Mouse (Mus musculus): ENCODE data around the gene AI413582. TPM values are rescaled to one million over a fixed set of nuclear protein-coding genes. Genes with fewer than 3 reads are reported as not detected.

Gene AI413582
- total RNA-seq, 4 experiments from 2014 or later: 61.5 to 87.6 (median 74.4) TPM

GRCm38 (mm10) chr17:27555512-27556172 is 9.9 kb downstream of the AI413582 start:
- DNase-seq (ENCODE audit: low spot score in 2 of 2): no peak

GRCm38 (mm10) chr17:27555075-27555511 is 10.5 kb downstream of the AI413582 start:
- DNase-seq (ENCODE audit: low spot score in 2 of 2): no peak

DNA sequence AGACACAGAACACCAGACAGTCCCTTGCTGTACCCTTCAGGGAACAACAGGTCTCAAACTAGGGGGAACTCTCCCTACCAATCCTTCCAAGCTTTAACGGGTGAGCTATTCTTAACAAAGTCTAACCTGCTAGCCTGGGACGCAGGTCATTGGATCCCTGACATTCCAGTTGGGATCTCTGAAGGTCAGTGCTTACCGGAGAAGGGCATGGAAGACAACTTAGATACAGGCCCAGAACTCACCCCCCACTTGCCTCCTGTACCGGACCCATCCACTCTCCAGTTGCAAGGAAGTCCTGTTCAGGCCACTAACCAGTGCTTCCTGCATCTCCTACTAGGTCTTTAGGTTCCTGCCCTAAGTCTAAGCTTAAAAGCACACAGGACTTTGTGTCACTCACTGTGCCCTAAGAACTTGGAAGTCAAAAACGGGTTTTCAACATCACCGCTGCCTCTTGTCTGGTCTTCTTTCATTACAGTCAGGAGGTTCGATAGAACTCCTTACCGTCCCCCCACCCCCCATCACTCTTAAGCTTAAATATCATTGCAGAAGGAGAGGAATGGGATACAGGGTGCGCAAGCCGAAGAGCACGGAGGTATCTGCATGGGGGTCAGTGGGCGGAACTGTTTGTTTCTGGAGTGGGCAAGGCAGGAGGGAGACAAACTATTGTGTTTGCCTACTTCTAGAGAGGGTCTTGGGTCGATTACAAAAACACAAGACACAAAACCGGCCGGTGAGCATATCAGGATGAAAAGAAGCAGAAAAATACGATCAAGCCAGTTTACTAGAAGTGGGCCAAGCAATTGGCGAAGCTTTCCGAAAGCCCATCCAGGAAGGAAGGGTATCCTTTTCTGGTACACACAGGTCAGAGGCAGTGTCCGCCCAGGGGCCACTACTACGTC is 11.2 kb downstream of the AI413582 start:
- DNase-seq (ENCODE audit: low spot score in 2 of 2): no peak

- no peak for DNase-seq (ENCODE audit: low spot score in 2 of 2)
Measured at GRCm38 (mm10) chr17:27552215-27553201, 13.0 kb downstream of the AI413582 start.

DNA sequence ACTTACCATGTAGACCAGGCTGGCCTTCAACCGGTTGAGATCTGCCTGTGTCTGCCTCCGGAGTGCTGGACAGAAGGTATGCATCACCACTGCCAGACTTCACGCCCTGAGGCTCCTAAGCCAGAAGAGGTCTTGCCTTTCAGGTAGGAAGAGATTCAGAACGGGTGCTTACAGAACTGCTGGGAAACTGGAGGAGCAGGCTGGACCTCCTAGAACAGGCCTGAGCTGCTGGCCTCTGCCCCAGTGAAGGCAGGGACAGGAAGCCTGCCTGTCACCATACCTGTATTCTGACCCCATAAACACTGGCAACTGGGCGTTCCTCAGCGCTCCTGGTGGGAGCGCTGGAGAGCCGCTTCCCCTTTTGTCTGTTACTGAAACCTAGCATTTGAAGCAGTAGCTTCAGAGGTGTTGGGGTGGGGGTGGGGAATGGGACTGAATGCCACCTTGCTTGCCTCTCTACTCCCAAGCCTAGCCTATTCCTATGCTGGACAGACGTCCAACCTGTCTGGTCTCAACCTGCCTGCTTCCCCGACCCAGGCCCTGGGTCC is 14.1 kb downstream of the AI413582 start:
- no peak for DNase-seq (ENCODE audit: low spot score in 2 of 2)

- no peak for DNase-seq (ENCODE audit: low spot score in 2 of 2)
Measured at GRCm38 (mm10) chr17:27549234-27549633, 16.3 kb downstream of the AI413582 start.

DNA sequence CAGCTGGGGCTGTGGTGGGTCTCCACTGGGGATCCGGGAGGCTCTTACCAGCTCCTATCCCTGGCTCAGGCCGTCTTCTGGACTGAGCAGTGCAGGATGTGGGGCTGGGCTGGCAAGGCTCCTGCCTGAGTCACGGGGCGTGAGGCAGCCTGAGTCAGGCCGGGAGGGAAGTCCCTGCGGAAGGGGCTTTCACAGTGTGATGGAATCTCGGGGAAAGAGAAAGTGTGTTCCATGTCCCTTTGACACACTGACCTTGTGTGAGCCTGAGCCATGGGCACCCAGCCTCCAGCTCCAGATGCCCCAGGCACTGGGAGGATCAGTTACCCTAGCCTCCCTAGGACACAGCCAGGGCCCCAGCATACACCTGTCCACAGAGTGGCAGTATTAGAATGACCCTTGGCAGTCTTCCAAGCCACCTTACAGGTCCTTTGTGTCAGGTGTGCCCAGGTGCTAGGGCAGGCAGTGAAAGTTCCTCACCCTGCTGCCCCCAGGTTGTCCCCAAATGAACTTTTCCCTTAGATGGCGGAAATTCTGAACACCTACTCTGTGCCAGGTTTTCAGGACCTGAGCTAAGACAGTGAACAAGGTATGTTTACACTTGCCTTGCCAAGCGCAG is 18.2 kb downstream of the AI413582 start:
- DNase-seq (ENCODE audit: low spot score in 2 of 2): no peak

- DNase-seq (ENCODE audit: low spot score in 2 of 2): no peak
Measured at GRCm38 (mm10) chr17:27546574-27547085, 18.9 kb downstream of the AI413582 start.

DNA sequence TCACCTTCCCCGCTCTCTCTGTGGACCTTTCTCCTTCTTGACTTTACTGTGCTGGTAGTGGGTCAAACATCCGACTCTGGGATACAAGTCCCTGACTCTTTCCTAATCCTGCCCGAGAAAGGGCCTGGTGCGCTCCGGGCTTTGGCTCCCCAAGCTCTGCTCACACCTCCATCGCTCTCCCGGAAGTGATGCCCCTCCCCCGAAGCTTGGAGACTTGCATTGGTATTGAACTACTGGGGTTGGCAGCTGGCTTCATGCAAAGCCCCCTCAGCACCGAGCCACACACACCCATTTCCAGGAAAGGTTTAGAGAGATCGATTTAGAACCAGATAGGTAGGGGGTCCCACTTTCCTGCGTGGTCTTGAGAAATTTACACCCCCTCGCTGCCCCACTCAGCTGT is 19.6 kb downstream of the AI413582 start:
- no peak for DNase-seq (ENCODE audit: low spot score in 2 of 2)

DNA sequence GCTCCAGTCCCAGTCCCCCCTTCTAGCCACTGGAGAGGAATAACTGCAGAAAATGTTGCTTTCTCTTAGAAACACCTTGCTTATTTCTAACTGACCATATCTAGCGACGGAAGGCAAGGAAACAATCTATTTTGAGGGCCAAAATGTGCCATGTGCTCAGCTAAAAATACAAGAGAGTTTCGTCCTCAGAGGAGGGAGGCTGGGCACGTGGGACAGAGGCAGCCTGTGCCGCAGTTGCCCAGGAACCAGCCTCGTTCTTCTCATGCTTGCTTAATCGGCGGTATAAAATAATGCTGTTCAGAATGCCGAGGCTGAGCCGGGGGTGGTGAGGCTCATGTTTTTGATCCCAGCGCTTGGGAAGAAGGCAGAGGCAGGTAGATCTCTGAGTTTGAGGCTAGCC is 21.0 kb downstream of the AI413582 start:
- no peak for DNase-seq (ENCODE audit: low spot score in 2 of 2)

DNA sequence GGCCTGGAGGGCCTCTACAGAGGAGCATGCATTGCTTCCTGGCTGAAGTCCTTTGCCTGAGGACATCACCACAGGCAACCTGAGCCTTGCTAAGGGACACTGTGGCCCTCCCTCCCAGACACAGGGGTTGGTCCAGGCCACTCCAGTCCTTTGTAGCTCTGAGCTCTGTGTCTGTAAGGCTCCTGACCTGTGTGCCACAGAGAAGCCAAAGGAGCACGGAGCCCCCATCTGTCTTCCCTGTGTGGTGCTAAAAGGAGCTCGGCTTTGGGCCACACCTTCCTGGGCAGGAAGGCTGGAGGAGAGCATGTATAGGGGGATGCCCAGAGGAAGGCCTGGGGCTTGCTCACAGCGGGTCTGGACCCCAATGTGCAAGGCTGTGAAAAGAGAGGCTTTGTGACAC is 23.6 kb downstream of the AI413582 start:
- no peak for DNase-seq (ENCODE audit: low spot score in 2 of 2)

DNA sequence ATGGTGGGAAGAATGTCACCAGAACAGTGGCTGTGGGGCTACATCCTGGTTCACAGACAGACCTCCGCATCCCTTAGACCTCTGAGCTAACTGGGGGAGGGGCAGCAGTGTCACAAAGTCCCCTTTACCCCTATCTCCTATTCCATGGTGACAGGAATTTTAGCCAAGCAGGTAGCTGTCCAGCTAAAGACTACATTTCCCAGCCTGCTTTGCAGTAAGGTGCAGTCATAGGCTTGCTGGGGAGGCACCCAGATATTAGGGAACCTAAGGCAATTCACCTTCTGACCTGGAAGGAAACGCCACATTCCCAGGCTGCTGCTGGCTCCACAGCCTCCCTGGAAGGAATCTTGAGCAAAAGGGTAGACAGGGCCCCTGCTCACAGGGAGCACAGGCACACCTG is 24.3 kb downstream of the AI413582 start:
- DNase-seq (ENCODE audit: low spot score in 2 of 2): no peak

- peak in 1 of 2 experiments; percentile 96 for DNase-seq (ENCODE audit: low spot score in 2 of 2)
Measured at GRCm38 (mm10) chr17:27534718-27535117, 30.8 kb downstream of the AI413582 start.

DNA sequence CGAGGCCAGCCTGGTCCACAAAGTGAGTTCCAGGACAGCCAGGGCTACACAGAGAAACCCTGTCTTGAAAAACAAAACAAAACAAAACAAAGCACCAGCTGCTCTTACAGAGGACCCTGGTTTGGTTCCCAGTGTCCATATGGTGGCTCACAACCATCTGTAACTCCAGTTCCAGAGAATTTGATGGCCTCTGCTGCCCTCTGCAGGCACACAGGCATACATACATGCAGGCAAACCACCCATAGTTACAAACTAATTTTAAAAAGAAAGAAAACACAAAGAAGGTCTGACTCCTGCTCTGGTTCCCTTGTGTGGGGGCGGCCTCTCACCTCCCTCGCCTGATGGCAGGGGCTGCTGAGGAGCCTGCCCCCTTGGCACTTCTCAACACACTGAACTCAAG is 32.2 kb downstream of the AI413582 start:
- DNase-seq (ENCODE audit: low spot score in 2 of 2): no peak

DNA sequence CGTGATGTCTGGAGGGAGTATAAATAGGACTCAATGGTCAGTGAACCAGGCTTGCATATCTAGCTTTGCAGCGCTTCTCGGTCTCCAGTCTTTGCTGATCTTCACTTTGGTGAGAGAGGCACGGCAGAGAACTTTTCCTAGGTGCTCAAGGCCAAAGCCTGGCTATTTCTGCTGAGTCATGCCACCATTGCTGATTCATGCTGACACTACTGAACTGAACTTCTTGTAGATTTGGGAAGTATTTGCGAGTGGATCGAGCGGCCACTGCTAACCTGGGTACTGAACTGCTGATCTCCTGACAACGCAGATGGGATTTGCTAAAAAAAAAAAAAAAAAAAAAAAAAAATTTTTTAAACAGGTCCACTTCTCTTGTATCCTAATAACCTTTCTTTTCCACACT is 33.5 kb downstream of the AI413582 start:
- no peak for DNase-seq (ENCODE audit: low spot score in 2 of 2)

DNA sequence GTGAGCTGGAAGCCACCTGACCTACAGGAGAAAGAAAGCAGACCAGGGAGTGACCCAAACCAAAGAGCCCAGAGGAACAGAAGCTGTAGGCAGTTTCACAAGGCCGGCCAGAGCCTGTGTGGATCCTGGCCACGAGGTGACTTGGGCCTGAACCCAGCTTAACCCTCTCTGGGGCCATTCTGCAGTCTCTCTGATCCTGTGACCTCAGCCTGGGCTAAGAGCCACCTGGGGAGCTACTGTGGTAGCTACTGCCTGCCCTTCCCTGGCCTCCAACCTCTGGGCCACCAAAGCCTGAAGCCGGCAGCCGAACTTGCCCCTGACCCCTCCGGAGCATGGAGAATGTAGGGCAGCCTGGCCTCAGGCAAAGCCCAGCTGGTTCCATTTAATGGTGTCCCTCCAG is 36.8 kb downstream of the AI413582 start:
- DNase-seq (ENCODE audit: low spot score in 2 of 2): no peak

- no peak for DNase-seq (ENCODE audit: low spot score in 2 of 2)
Measured at GRCm38 (mm10) chr17:27528030-27528429, 37.5 kb downstream of the AI413582 start.

DNA sequence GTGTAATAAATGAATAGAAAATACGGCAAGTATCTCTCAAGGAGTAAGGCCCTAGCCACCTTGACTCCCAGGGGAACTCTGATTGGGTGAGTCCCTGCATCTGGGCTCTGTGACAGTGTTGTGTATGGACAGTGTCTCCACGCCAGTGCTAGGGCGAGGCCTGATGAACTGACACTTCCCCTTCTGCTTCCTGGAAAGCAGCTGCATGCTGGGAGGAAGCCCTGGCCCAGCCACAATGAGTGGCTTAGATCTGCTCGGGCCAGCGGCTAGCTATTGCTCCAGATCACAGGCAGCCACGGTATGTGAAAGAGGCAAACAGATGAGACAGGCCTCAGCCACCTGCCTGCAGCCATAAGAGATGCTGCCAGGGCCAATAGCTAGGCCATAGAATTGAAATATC is 38.4 kb downstream of the AI413582 start:
- DNase-seq (ENCODE audit: low spot score in 2 of 2): no peak

DNA sequence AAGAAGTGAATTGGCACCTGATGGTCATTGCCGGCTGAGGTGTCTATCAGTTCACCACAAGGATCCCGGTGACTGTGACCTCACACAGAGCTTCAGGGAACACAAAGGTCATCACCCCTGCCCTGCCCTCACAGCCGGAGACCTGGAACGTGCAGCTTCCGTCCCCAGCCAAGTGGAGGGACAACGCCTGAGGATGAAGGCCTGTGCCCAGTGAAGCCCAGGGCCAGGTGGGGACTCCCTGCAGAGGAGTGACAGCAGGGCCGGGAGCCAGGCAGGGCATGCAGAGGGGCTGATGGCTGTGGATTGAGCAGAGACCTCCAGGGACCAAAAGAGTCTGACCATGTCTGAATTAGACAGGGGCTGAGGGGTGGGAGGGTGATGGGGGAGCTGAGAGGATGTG is 42.4 kb downstream of the AI413582 start:
- no peak for DNase-seq (ENCODE audit: low spot score in 2 of 2)

- no peak for DNase-seq (ENCODE audit: low spot score in 2 of 2)
Measured at GRCm38 (mm10) chr17:27521303-27521702, 44.3 kb downstream of the AI413582 start, which contains the start of gene Grm4. Gene Grm4 (minus strand): TSS chr17:27521403.

All from left cerebral cortex, adult 8-10 months (tissue).